Mouse (Mus musculus) layer of hippocampus, adult 6 months (tissue): ENCODE data around the gene Scd4. TPM values are rescaled to one million over a fixed set of nuclear protein-coding genes. Genes with fewer than 3 reads are reported as not detected.

ENCODE experiments used
- long read RNA-seq, 2 experiments: library from polyadenylated mRNA; unstranded; transcript quantifications; one replicate each; pipeline ENCODE4 v2.0.0; 2019 to 2020
- microRNA-seq: library from miRNA; unstranded; fragments of <30 nt; microRNA quantifications from one replicate; pipeline ENCODE4 v1.2.0, GENCODE M21; 2020
- polyA plus RNA-seq: library from polyadenylated mRNA; unstranded; fragments of <200 nt; fragmentation: Nextera tagmentation; gene quantifications from 2 replicates; pipeline ENCODE4 v1.2.3, GENCODE M21; 2021

The Scd4 gene
- 0.18 and 0.41 TPM in 2 replicates for polyA plus RNA-seq
- long read RNA-seq, experiment 1: 0 reads
- long read RNA-seq, experiment 2: 0 reads

GRCm38 (mm10) chr19:44332833-44333623 is at the start of gene Scd4:
Scd4 (plus strand) TSS chr19:44333092.

DNA sequence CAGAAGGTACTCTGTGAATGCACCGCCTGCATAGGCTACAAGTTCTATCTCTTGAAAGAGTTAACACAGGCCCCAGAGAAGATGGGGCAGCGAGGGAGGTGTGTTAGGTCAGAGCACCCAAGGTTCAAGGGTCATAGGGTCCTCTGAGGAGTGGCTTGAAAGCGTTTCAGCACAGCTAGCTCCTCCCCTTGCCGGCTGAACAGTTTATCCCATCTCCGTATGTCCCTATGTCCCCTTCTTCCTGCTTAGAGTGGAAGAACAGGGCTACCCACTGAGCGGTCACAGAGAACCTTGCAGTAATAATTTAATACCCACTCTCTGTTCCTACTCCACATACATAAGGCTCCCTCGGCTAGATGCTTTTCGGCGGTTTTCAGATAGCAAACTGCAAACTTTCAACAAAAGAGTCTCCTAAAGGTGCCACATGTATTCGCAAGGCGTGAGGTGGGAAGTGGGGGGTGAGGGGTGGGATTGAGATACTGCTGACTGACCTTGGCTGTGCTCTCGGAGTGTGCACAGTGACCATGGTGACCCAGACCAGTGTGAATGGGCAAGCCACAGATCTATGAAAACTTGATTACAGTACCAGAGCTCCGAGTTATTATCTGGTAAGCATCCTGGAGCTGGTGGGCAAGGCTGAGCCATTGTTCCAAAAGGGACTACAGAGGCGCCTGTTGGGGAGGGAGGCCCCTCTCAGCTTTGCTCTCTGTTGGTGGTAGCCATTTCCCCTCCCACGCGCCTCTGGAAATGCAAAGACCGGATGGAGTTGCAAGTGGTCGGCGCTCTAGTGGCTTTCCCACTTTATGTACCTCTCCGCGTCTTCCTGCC is 39.7 kb upstream of the Scd4 start, which contains the start of gene Scd2:
Scd2 (plus strand) TSS at position 734 of the 828 bp plus-strand sequence.

Small RNA genes within 50 kb of the gene (microRNA-seq; reads per million reads assigned to microRNA genes)
- gene Mir5114: 0.64 reads per million

Other genes starting within 250 kb of the Scd4 start
- 2.6 and 4.0 TPM in 2 replicates for gene Chuk, start 225.6 kb upstream of the Scd4 start, polyA plus RNA-seq
- 19.2 and 20.2 TPM in 2 replicates for gene Cwf19l1, start 197.2 kb upstream of the Scd4 start, polyA plus RNA-seq
- 75.2 and 77.5 TPM in 2 replicates for gene Bloc1s2, start 186.6 kb upstream of the Scd4 start, polyA plus RNA-seq
- 0.11 and 0.25 TPM in 2 replicates for gene Pkd2l1, start 140.7 kb upstream of the Scd4 start, polyA plus RNA-seq
- 2.6 and 3.9 TPM in 2 replicates for gene Scd3, start 129.8 kb upstream of the Scd4 start, polyA plus RNA-seq
- 135 and 172 TPM in 2 replicates for gene Scd2, start 39.4 kb upstream of the Scd4 start, polyA plus RNA-seq
- 14.1 and 21.3 TPM in 2 replicates for gene Scd1, start 74.8 kb downstream of the Scd4 start, polyA plus RNA-seq
- gene Wnt8b, start 160.4 kb downstream of the Scd4 start, polyA plus RNA-seq: 0.44 and 0.49 TPM in 2 replicates
- gene Sec31b, start 212.8 kb downstream of the Scd4 start, polyA plus RNA-seq: 0.05 and 0.09 TPM in 2 replicates
- not detected in 2 replicates for gene Gm20538, start 219.7 kb downstream of the Scd4 start, polyA plus RNA-seq
- 1,197 and 1,226 TPM in 2 replicates for gene Ndufb8, start 222.3 kb downstream of the Scd4 start, polyA plus RNA-seq
- 3.7 and 4.0 TPM in 2 replicates for gene Hif1an, start 229.8 kb downstream of the Scd4 start, polyA plus RNA-seq